Mouse (Mus musculus) testis, adult 2 months (tissue): ENCODE data around the gene Emp1.

Experiments
- CTCF ChIP-seq: fragments of 200-500 bp; IDR thresholded peaks from 2 replicates; pipeline ENCODE4 v1.5.1; 2012; ENCODE audit warnings: low read depth, mild to moderate bottlenecking, inconsistent platforms, low read length, moderate library complexity; ENCODE audit not compliant: control insufficient read depth, insufficient read depth, insufficient replicate concordance
- POLR2A ChIP-seq: fragments of 200-500 bp; IDR thresholded peaks from 2 replicates; pipeline ENCODE4 v1.6.1; 2012; ENCODE audit warnings: low read depth, mild to moderate bottlenecking, inconsistent platforms, low read length, moderate library complexity; ENCODE audit not compliant: control insufficient read depth

DNA sequence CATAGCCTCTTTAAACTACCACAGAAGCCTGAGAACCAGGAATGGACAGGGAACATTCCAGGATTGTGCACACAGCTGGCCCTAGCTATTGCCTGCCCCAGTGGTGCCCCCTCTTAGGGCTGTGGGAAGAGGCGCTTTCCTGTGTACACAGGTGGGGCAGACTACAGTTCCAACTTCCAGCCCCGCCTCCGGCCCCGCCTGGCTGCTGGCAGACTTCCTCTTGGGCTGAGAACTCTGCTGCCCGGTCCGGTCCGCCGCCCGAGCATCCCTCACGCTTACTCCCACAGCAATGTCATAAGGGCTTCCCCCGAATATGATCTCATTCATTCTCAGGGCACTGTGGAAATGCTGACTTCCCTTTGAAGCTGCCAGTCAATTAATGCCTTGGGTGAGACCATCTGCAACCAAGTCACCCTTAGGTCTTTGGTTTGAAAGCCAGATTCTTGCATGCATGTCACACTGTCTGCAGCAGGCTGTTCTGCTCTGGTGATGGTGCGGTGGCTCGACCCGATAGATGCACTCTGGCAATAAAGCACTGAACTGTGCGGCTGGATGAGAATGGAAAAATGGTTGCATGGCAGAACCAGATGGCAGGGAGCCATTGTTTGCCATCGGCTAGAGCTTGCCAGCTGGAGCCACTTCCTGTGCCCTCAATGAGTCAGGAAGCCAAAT is 38.9 kb upstream of the Emp1 start:
- no peak for TF ChIP-seq POLR2A
- no peak for TF ChIP-seq CTCF
